Mouse (Mus musculus) neural tube, embryonic 13.5 days (tissue): ENCODE data around the gene Hid1. TPM values are rescaled to one million over a fixed set of nuclear protein-coding genes. Genes with fewer than 3 reads are reported as not detected.

Experiments used
- ATAC-seq: fragments of 200-750 bp; cut with Nextera tagmentation; 2 replicates; pipeline ENCODE4 v1.8.0; 2017; ENCODE audit warnings: low read depth, mild to moderate bottlenecking, moderate TSS enrichment, moderate library complexity
- H3K27ac ChIP-seq: fragments of 300-500 bp; sonication (generic); replicated peaks from 2 replicates; pipeline ENCODE4 v1.5.1; 2015; ENCODE audit warnings: moderate library complexity, mild to moderate bottlenecking, inconsistent platforms
- H3K27me3 ChIP-seq: fragments of 300-500 bp; sonication (generic); 2 replicates; pipeline ENCODE4 v1.6.1; 2015; ENCODE audit warnings: mild to moderate bottlenecking, inconsistent platforms
- H3K36me3 ChIP-seq: fragments of 300-500 bp; sonication (generic); 2 replicates; pipeline ENCODE4 v1.6.1; 2015; ENCODE audit warnings: mild to moderate bottlenecking, inconsistent platforms
- H3K4me1 ChIP-seq: fragments of 300-500 bp; sonication (generic); replicated peaks from 2 replicates; pipeline ENCODE4 v1.6.1; 2015; ENCODE audit warnings: inconsistent platforms
- H3K4me2 ChIP-seq: fragments of 300-500 bp; sonication (generic); 2 replicates; pipeline ENCODE4 v1.6.1; 2015; ENCODE audit warnings: inconsistent platforms, mild to moderate bottlenecking, moderate library complexity
- H3K4me3 ChIP-seq: fragments of 300-500 bp; sonication (generic); 2 replicates; pipeline ENCODE4 v1.5.1; 2015; ENCODE audit warnings: mild to moderate bottlenecking, inconsistent platforms
- H3K9ac ChIP-seq: fragments of 300-500 bp; sonication (generic); 2 replicates; pipeline ENCODE4 v1.6.1; 2015; ENCODE audit warnings: moderate library complexity, mild to moderate bottlenecking, inconsistent platforms
- H3K9me3 ChIP-seq: fragments of 300-500 bp; sonication (generic); 2 replicates; pipeline ENCODE4 v1.6.1; 2016; ENCODE audit warnings: inconsistent platforms
- WGBS: fragments of 180-500 bp; shearing (Covaris S2); methylation state at CpG from one replicate; pipeline ENCODE4 v1.1.7; 2015; 5-methylcytosine and 5-hydroxymethylcytosine counted together
- polyA plus RNA-seq: library from polyadenylated mRNA; unstranded; fragments of >200 nt; fragmentation: Nextera tagmentation; extraction: Ambion mirVana; gene quantifications from 2 replicates; pipeline ENCODE4 v1.2.1, GENCODE M21; 2015

Gene Hid1
- polyA plus RNA-seq, 1 experiment from 2014 or later, result 44.6 TPM

DNA sequence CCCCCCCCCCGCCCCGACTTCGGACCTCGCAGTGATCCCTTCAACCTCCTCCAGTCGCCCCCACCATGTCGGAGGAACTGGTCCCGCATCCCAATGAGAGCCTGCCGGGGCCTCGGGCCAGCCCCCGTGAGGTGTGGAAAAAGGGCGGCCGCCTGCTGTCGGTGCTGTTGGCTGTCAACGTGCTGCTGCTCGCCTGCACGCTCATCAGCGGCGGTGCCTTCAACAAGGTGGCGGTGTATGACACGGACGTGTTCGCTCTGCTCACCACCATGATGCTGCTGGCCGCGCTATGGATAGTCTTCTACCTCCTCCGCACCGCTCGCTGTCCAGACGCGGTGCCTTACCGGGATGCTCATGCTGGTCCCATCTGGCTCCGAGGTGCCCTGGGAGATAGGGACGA lies 44.2 kb downstream of the Hid1 start:
- H3K27ac ChIP-seq, result no peak overlapping the region
- H3K4me1 ChIP-seq, result peaks cover 41% of the 10 kb centered on the region
- H3K9me3 ChIP-seq, result no peaks in the 10 kb centered on the region
- no peak overlapping the region for H3K4me3 ChIP-seq
- no peak for ATAC-seq
- peaks cover 81% of the 10 kb centered on the region for H3K27me3 ChIP-seq
- 17% methylated on average over 32 of the region's 32 CpGs for WGBS
- no peak overlapping the region for H3K9ac ChIP-seq
- H3K36me3 ChIP-seq, result no peaks in the 10 kb centered on the region
- H3K4me2 ChIP-seq, result no peak overlapping the region

- H3K36me3 ChIP-seq, result no peaks in the 10 kb centered on the region
Observed at GRCm38 (mm10) chr11:115321906-115322693, 45.5 kb downstream of the Hid1 start, which contains the start of gene Ush1g. Gene Ush1g, minus strand, starts transcription at chr11:115322041.

DNA sequence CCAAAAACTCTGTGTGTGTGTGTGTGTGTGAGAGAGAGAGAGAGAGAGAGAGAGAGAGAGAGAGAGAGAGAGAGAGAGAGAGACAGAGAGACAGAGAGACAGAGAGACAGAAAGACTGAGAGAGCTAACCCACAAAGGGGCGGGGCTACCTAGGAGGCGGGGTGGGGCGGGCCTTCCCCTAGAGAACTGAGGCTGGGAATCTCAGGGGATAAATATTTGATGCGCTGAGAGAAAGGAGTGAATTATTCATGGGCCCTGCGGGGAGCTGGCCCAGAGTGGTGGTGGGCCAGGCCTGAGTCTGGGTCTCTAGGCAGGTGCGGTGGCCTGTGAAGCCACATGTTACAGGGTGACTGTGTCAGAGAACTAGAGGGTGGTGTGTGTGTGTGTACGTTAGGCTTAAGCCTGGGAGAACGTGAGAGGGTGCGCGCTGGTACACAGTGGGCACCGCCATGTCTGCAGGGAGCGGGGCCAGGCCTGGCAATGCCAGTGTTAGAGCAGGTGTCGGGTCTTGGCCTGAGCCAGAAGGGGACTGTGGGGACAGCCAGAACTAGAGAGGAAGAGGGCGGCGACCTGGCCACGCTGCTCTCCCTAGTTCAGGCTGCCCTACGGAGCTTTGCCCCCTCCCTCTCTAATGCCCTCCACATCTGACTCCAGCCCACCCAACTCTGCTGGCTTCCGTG lies 47.7 kb downstream of the Hid1 start:
- Histone ChIP-seq H3K36me3 (no peaks in the 10 kb centered on the region), H3K4me1 (peaks cover 46% of the 10 kb centered on the region), H3K4me2 (no peak overlapping the region), H3K4me3 (no peak overlapping the region), H3K27ac (no peak overlapping the region), H3K9ac (no peak overlapping the region), H3K27me3 (peaks cover 100% of the 10 kb centered on the region), H3K9me3 (no peaks in the 10 kb centered on the region)
- no peak for ATAC-seq
- WGBS, result 5% methylated on average over 18 of the region's 18 CpGs

More at GRCm38 (mm10) chr11:115321906-115322693, 45.5 kb downstream of the Hid1 start, which contains the start of gene Ush1g:
- Histone ChIP-seq H3K9ac (peak within 1 kb of the TSS; percentile 55; the same call in 1 of the 2 replicates), H3K27me3 (peaks cover 94% of the 10 kb centered on the region), H3K4me2 (peak within 1 kb of the TSS; percentile 37), H3K4me3 (peak within 1 kb of the TSS; percentile 23), H3K4me1 (peaks cover 46% of the 10 kb centered on the region), H3K9me3 (no peaks in the 10 kb centered on the region), H3K27ac (no peak within 1 kb of the TSS)
- WGBS, result 4% methylated on average over 35 of the region's 35 CpGs
- peak; percentile 21 for ATAC-seq

DNA sequence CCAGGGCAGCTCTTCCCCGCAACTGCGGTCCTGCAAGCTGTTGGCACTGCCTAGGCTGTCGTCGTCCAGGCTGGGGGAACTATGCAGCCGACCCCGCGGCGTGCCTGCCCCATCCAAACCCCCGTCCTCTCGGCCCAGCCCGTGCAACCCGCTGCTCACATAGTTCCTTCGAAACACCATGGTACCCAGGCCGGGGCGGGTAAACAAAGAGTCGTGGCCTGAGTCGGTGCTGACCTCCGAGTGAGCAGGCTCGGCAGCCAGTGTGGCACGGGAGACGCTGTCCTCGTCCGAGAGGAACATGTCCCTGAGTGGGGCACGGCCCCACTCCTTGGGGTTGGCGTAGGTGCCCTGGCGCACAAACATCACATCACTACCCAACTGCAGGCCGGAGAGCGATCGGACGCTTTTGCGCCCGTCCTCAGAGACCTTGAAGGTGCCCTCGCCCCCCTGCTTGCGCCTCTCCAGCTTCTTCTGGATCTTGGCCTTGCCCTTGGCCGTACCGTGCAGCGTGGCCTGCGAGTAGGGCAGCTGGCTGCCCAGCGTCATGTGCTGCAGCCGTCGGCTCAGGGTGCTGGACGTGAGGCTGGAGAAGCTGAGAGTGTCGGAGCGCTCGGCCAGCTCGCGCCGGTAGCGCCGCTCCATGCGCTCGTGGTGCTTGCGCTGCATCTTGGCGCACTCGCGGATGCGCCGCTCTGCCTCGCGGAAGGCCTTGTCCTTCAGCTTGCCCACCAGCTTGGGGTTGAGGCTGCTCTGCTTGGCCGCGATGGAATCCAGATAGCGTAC lies 49.1 kb downstream of the Hid1 start:
- Histone ChIP-seq H3K9ac (no peak overlapping the region), H3K4me3 (0 out of 2 replicates have a peak overlapping the region, but pooled peaks have one; percentile 9), H3K27me3 (peaks cover 98% of the 10 kb centered on the region), H3K27ac (no peak overlapping the region), H3K4me1 (peaks cover 45% of the 10 kb centered on the region), H3K9me3 (no peaks in the 10 kb centered on the region), H3K4me2 (peak overlapping the region; percentile 25), H3K36me3 (no peaks in the 10 kb centered on the region)
- 3% methylated on average over 63 of the region's 63 CpGs for WGBS
- ATAC-seq, result no peak

DNA sequence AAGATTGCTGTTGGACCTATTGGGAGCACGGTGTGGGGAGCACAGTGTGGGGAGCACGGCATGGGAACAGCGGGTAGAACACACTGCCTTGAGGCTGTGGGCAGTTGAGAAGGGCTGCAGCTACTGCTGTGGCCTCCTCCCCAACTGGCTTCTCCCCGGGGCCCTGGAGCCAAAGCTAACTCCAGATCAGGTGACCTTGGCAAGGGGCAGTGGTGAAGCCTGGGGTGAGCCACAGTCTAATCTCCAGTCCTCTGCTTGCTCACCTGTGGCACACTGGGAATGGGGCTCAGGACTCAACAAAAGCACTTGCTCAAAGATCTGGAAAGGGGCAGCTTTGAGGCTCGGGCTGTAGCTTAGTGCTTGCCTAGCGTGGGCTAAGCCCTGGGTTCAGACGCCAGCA lies 50.4 kb downstream of the Hid1 start:
- no peak for ATAC-seq
- Histone ChIP-seq H3K27me3 (peaks cover 98% of the 10 kb centered on the region), H3K4me3 (no peak overlapping the region), H3K27ac (no peak overlapping the region), H3K9ac (no peak overlapping the region), H3K36me3 (no peaks in the 10 kb centered on the region), H3K9me3 (no peaks in the 10 kb centered on the region), H3K4me1 (peaks cover 32% of the 10 kb centered on the region), H3K4me2 (no peak overlapping the region)
- 68% methylated on average over 7 of the region's 7 CpGs for WGBS

- Histone ChIP-seq H3K4me3 (no peak overlapping the region), H3K27me3 (peaks cover 73% of the 10 kb centered on the region), H3K4me2 (no peak overlapping the region), H3K27ac (no peak overlapping the region), H3K9ac (no peak overlapping the region), H3K36me3 (no peaks in the 10 kb centered on the region), H3K4me1 (peaks cover 13% of the 10 kb centered on the region), H3K9me3 (no peaks in the 10 kb centered on the region)
- 42% methylated on average over 2 of the region's 2 CpGs for WGBS
- no peak for ATAC-seq
Observed at GRCm38 (mm10) chr11:115314249-115314648, 53.3 kb downstream of the Hid1 start.

DNA sequence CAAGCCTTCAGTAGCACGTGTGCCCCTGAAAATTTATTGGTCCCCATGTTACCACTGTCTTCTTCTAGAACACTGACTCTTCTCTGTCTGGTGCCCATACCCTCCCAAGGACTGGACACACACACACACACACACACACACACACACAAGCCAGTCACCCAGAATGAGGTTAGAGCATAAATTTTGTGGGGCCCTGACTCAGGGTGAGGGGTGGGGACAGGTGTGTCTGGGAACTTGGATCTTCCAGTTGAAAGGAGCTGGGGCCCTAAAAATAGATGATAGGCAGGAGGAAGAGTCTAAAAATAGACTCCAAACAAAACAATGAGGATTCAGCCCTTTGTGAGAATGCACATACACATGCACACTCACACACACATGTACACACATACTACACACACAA lies 58.8 kb downstream of the Hid1 start:
- no peak for ATAC-seq
- Histone ChIP-seq H3K27ac (no peak overlapping the region), H3K9ac (no peak overlapping the region), H3K4me2 (no peak overlapping the region), H3K4me1 (peaks cover 9% of the 10 kb centered on the region), H3K4me3 (no peak overlapping the region), H3K9me3 (no peaks in the 10 kb centered on the region), H3K27me3 (peaks cover 25% of the 10 kb centered on the region), H3K36me3 (no peaks in the 10 kb centered on the region)
- 60% methylated on average over 1 of the region's 1 CpGs for WGBS

GRCm38 (mm10) chr11:115306863-115307262 lies 60.7 kb downstream of the Hid1 start, which contains the start of gene Otop2:
Gene Otop2, plus strand, starts transcription at chr11:115307163.
- Histone ChIP-seq H3K36me3 (no peaks in the 10 kb centered on the region), H3K9me3 (no peaks in the 10 kb centered on the region), H3K27me3 (peaks cover 7% of the 10 kb centered on the region; the same call in 1 of the 2 replicates), H3K4me3 (no peak within 1 kb of the TSS), H3K9ac (peak within 1 kb of the TSS; percentile 12; the same call in 1 of the 2 replicates), H3K4me2 (no peak within 1 kb of the TSS), H3K4me1 (peaks cover 9% of the 10 kb centered on the region), H3K27ac (no peak within 1 kb of the TSS)
- WGBS, result 11% methylated on average over 8 of the region's 8 CpGs
- no peak for ATAC-seq

GRCm38 (mm10) chr11:115303167-115303566 lies 64.4 kb downstream of the Hid1 start:
- WGBS, result 76% methylated on average over 8 of the region's 8 CpGs
- H3K9ac ChIP-seq, result no peak overlapping the region
- peaks cover 9% of the 10 kb centered on the region for H3K4me1 ChIP-seq
- H3K4me2 ChIP-seq, result no peak overlapping the region
- H3K9me3 ChIP-seq, result no peaks in the 10 kb centered on the region
- no peak overlapping the region for H3K27ac ChIP-seq
- ATAC-seq, result no peak
- H3K4me3 ChIP-seq, result no peak overlapping the region
- H3K27me3 ChIP-seq, result peaks cover 13% of the 10 kb centered on the region; the same call in 1 of the 2 replicates
- no peaks in the 10 kb centered on the region for H3K36me3 ChIP-seq

GRCm38 (mm10) chr11:115301351-115301750 lies 66.2 kb downstream of the Hid1 start:
- no peak overlapping the region for H3K4me2 ChIP-seq
- H3K9ac ChIP-seq, result no peak overlapping the region
- no peaks in the 10 kb centered on the region for H3K36me3 ChIP-seq
- peaks cover 16% of the 10 kb centered on the region for H3K4me1 ChIP-seq
- no peak for ATAC-seq
- 93% methylated on average over 2 of the region's 2 CpGs for WGBS
- H3K9me3 ChIP-seq, result no peaks in the 10 kb centered on the region
- H3K4me3 ChIP-seq, result no peak overlapping the region
- no peak overlapping the region for H3K27ac ChIP-seq
- H3K27me3 ChIP-seq, result peaks cover 17% of the 10 kb centered on the region

DNA sequence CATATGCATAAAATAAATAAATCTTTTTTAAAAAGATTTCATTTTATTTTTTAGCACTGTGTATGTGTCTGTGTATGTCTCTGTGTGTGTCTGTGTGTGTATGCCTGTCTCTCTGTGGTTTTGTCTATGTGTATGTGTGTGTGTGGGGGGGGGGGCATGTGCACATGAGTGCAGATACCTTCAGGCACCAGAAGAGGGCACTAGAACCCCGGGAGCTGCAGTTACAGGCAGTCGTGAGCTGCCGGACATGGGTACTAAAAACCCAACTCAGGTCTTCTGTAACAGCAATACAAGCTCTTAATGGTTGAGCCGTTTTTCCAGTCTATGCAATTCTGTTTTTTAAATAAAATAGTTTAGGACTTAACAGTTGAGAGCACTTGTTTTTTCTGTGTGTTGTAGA lies 66.8 kb downstream of the Hid1 start:
- no peak overlapping the region for H3K4me2 ChIP-seq
- no peak overlapping the region for H3K9ac ChIP-seq
- H3K27ac ChIP-seq, result no peak overlapping the region
- H3K36me3 ChIP-seq, result no peaks in the 10 kb centered on the region
- 87% methylated on average over 4 of the region's 4 CpGs for WGBS
- no peak for ATAC-seq
- H3K27me3 ChIP-seq, result peaks cover 21% of the 10 kb centered on the region
- no peaks in the 10 kb centered on the region for H3K9me3 ChIP-seq
- H3K4me1 ChIP-seq, result peaks cover 17% of the 10 kb centered on the region
- H3K4me3 ChIP-seq, result no peak overlapping the region

DNA sequence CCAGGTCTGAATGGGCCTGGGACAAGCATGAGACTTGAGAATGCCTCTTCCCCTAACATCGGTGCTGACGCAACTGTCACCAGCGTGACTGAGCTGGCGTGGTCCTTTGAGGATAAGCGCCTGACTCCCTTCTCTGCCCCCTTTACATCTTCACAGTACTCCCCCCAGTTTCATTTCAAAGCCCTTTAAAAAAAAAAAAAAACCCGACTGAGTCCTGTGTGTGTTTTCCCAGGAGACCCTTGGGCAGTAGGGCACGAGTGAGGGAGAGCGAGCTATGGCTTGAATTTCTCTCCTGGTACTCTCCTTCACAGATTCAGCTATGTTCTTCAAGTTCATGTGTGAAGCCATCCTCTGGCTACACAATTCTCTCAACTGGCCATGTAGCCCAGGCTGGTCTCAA lies 69.4 kb downstream of the Hid1 start:
- Histone ChIP-seq H3K27ac (no peak overlapping the region), H3K27me3 (peaks cover 21% of the 10 kb centered on the region), H3K4me3 (no peak overlapping the region), H3K9me3 (no peaks in the 10 kb centered on the region), H3K9ac (no peak overlapping the region), H3K36me3 (no peaks in the 10 kb centered on the region), H3K4me1 (peaks cover 17% of the 10 kb centered on the region), H3K4me2 (peak overlapping the region; percentile 80; the same call in 1 of the 2 replicates)
- no peak for ATAC-seq
- 67% methylated on average over 8 of the region's 8 CpGs for WGBS
